Mouse (Mus musculus): ENCODE results near the gene Cpeb3.

GRCm38 (mm10) chr19:37079151-37079550 lies 129.2 kb downstream of the Cpeb3 start:
- no peak for TF ChIP-seq GATA1 (IDR thresholded peaks at IDR 0.05; ENCODE audit: low read length)
- TF ChIP-seq TAL1 (IDR thresholded peaks at IDR 0.05; ENCODE audit: low read length) = no peak
